Mouse (Mus musculus) kidney, embryonic 15.5 days (tissue): Measurements from ENCODE around the gene Tcl1b4. TPM values are rescaled to one million over a fixed set of nuclear protein-coding genes. Genes with fewer than 3 reads are reported as not detected.
"Not testable (repeated sequence)": the region's sequence is repeated elsewhere in the genome, so short reads cannot be mapped to it uniquely, and the experiment has no call there.

Experiments used
- ATAC-seq: fragments of 200-750 bp; cut with Nextera tagmentation; replicated peaks from 2 replicates; pipeline ENCODE4 v1.8.0; 2017; ENCODE audit warnings: moderate TSS enrichment; ENCODE audit not compliant: low FRiP score
- H3K27ac ChIP-seq: fragments of 300-500 bp; sonication (generic); 2 replicates; pipeline ENCODE4 v1.5.1; 2015; ENCODE audit warnings: mild to moderate bottlenecking, inconsistent platforms
- H3K27me3 ChIP-seq: fragments of 300-500 bp; sonication (generic); 2 replicates; pipeline ENCODE4 v1.6.1; 2015; ENCODE audit warnings: inconsistent platforms
- H3K36me3 ChIP-seq: fragments of 300-500 bp; sonication (generic); 2 replicates; pipeline ENCODE4 v1.6.1; 2015; ENCODE audit warnings: inconsistent platforms
- H3K4me1 ChIP-seq: fragments of 300-500 bp; sonication (generic); 2 replicates; pipeline ENCODE4 v1.6.1; 2015; ENCODE audit warnings: inconsistent platforms
- H3K4me2 ChIP-seq: fragments of 300-500 bp; sonication (generic); 2 replicates; pipeline ENCODE4 v1.6.1; 2015; ENCODE audit warnings: moderate library complexity, mild to moderate bottlenecking, inconsistent platforms
- H3K4me3 ChIP-seq: fragments of 300-500 bp; sonication (generic); replicated peaks from 2 replicates; pipeline ENCODE4 v1.5.1; 2015; ENCODE audit warnings: mild to moderate bottlenecking, inconsistent platforms
- H3K9ac ChIP-seq: fragments of 300-500 bp; sonication (generic); 2 replicates; pipeline ENCODE4 v1.6.1; 2015; ENCODE audit warnings: mild to moderate bottlenecking, inconsistent platforms
- H3K9me3 ChIP-seq: fragments of 300-500 bp; sonication (generic); replicated peaks from 2 replicates; pipeline ENCODE4 v1.6.1; 2016; ENCODE audit warnings: inconsistent platforms
- WGBS: fragments of 180-500 bp; shearing (Covaris S2); methylation state at CpG from one replicate; pipeline ENCODE4 v1.1.7; 2015; ENCODE audit warnings: mixed read lengths; 5-methylcytosine and 5-hydroxymethylcytosine counted together
- polyA plus RNA-seq: library from polyadenylated mRNA; unstranded; fragments of >200 nt; fragmentation: Nextera tagmentation; extraction: Ambion mirVana; gene quantifications from 2 replicates; pipeline ENCODE4 v1.2.1, GENCODE M21; 2015

Tcl1b4 gene
- not detected in 2 replicates for polyA plus RNA-seq

DNA sequence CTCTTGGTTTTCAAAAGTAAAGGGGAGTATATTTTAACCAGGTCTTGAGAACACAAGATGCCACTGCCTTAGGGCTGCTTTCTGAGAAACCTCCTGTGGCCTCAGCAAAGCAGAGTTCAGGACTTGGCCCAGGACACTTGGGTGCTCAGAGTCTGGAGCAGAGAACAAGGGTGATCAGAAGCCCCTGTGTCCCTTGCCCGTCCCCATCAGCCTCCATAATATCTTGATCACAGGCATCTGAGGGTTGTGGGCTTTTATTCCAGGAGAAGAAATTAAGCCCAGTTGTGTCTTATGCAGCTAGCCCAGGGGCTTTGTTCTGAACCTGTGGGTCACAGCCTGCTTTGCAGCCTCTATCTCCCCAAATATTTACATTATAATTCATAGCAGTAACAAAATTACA is at the start of gene Tcl1b4:
Gene Tcl1b4 (plus strand): TSS at position 301 of the 400 bp plus-strand sequence.
- not testable (repeated sequence) for H3K4me2 ChIP-seq, ATAC-seq, H3K27ac ChIP-seq, H3K27me3 ChIP-seq, H3K9me3 ChIP-seq, H3K4me1 ChIP-seq, H3K9ac ChIP-seq, H3K4me3 ChIP-seq, H3K36me3 ChIP-seq
- 75% methylated on average over 1 of the region's 1 CpGs for WGBS

DNA sequence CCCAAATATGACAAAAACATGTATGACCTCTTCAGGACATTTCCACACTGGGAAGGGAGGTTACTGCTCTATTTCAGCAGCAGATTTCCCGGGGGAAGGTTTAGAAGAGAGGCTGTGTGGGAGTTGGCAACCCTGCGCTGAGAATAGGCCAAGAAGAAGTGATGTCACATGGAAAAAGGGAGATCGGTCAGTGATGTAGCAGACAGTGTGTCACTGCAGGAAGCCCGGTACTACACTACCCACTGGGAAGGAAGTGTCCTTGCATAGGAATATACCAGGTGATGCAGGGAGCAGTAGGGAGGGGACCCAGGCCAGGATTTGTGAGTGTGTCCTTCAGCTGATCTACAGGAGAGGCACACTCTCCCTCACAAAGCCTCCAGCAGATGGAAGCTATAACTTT is 46.5 kb upstream of the Tcl1b4 start:
- H3K27ac ChIP-seq, H3K36me3 ChIP-seq, ATAC-seq, H3K9ac ChIP-seq, H3K4me1 ChIP-seq, H3K9me3 ChIP-seq, H3K27me3 ChIP-seq, H3K4me2 ChIP-seq, H3K4me3 ChIP-seq: not testable (repeated sequence)
- 26% methylated on average over 4 of the region's 4 CpGs for WGBS

DNA sequence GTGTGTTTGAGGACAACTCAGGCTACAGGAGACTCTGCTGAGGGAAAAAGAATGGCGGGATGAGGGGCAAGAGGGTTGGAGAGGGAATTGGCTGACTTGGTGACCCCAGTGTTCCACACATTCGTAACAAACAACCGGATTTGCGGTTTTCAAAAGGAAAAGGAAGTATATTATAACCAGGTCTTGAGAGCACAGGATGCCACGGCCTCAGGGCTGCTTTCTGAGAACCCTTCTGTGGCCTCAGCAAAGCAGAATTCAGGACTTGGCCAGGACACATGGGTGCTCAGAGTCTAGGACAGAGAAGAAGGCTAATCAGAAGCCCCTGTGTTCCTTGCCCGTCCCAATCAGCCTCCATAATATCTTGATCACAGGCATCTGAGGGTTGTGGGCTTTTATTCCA is 42.9 kb upstream of the Tcl1b4 start:
- H3K9me3 ChIP-seq: no peaks in the 10 kb centered on the region
- H3K4me2 ChIP-seq: no peak overlapping the region
- H3K4me1 ChIP-seq: no peaks in the 10 kb centered on the region
- no peak overlapping the region for H3K4me3 ChIP-seq
- no peak overlapping the region for H3K27ac ChIP-seq
- WGBS: 73% methylated on average over 6 of the region's 6 CpGs
- H3K9ac ChIP-seq: no peak overlapping the region
- no peaks in the 10 kb centered on the region for H3K36me3 ChIP-seq
- no peaks in the 10 kb centered on the region for H3K27me3 ChIP-seq
- no peak for ATAC-seq

DNA sequence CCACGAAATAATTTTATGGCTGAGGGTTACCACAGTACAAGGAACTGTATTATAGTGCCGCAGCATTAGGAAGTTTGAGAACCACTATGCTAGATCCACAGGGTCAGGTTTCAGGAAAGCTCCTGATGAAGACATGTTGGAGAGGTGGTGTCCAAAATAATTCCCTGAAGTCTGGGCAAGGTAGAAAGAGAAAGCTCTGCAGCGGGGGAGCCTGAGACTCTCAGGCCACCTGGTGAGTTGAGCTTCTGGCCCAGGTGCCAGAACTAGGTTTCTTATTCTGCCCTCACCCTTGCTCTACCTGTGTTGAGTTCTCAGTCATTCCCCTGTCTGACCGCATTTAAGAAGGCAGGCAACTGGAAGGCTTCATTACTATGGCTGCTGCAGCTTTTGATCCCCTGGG is 42.4 kb upstream of the Tcl1b4 start, which contains the start of gene Tcl1b1:
Gene Tcl1b1 (plus strand): TSS at position 301 of the 400 bp plus-strand sequence.
- ATAC-seq: no peak
- WGBS: 79% methylated on average over 4 of the region's 4 CpGs
- H3K27ac ChIP-seq: no peak within 1 kb of the TSS

DNA sequence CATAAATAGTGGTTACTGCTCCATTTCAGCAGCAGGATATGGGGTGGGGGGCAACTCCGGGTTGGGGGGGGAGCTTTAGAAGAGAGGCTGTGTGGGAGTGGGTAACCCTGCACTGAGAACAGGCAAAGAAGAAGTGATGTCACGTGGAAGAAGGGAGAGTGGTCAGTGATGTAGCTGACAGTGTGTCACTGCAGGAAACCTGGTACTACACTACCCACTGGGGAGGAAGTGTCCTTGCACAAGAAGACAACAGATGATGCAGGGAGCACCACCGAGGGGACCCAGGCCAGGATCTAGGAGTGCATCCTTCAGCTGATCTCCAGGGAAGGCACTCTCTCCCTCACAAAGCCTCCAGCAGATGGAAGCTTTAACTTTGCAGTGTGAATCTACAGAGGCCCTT is 35.0 kb upstream of the Tcl1b4 start:
- no peak overlapping the region for H3K4me3 ChIP-seq
- H3K9me3 ChIP-seq: no peaks in the 10 kb centered on the region
- H3K36me3 ChIP-seq: no peaks in the 10 kb centered on the region
- no peak overlapping the region for H3K4me2 ChIP-seq
- ATAC-seq: no peak
- H3K27ac ChIP-seq: no peak overlapping the region
- H3K27me3 ChIP-seq: no peaks in the 10 kb centered on the region
- no peaks in the 10 kb centered on the region for H3K4me1 ChIP-seq
- H3K9ac ChIP-seq: no peak overlapping the region
- WGBS: 62% methylated on average over 3 of the region's 3 CpGs

More for the DNA sequence above, 42.4 kb upstream of the Tcl1b4 start, which contains the start of gene Tcl1b1:
- H3K36me3 ChIP-seq: no peaks in the 10 kb centered on the region
- no peaks in the 10 kb centered on the region for H3K9me3 ChIP-seq
- H3K9ac ChIP-seq: no peak within 1 kb of the TSS
- no peaks in the 10 kb centered on the region for H3K4me1 ChIP-seq
- H3K4me2 ChIP-seq: no peak within 1 kb of the TSS
- H3K4me3 ChIP-seq: no peak within 1 kb of the TSS
- H3K27me3 ChIP-seq: no peaks in the 10 kb centered on the region

DNA sequence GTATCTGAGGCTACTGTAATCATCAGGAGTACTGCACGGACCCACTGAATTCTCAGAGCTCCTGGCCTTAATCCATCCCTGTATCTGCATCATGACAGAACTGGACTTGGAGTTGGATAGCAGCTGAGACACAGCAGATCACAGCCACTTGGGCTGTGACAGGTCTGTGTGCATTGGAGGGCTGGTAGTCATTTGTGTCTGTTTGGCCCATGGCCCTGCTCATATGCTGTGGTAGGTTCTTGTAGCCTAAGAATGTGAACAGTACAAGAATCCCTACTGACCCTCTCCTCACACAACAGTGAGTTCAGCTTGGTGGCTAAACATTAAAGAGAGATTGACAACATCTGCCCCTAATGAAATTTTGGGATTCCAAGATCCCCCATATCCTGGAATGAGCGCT is 28.4 kb upstream of the Tcl1b4 start:
- 85% methylated on average over 2 of the region's 2 CpGs for WGBS
- Histone ChIP-seq H3K27me3 (no peaks in the 10 kb centered on the region), H3K36me3 (no peaks in the 10 kb centered on the region), H3K4me1 (no peaks in the 10 kb centered on the region), H3K4me2 (no peak overlapping the region), H3K4me3 (no peak overlapping the region), H3K9ac (no peak overlapping the region), H3K27ac (no peak overlapping the region), H3K9me3 (no peaks in the 10 kb centered on the region)
- no peak for ATAC-seq

DNA sequence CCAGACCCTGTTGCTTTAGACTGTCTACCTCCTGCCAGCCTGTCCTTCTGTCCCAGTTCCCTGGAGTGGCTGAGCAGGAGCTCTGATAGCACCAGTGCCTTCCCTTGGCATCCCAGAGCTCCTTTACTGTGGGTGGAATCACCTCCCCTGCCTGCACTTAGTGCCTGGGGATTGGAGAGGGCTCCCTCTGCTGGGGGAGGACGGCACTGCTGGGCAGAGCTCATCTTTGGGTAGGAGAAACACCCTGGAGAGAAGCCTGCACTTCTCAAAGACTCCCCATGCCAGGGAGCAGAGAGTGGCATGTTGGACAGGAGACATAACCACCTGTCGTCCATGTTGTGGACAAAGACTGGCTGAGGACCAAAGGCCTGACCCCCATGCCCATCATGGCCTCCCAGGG is 27.4 kb upstream of the Tcl1b4 start:
- ATAC-seq, H3K27ac ChIP-seq, H3K9me3 ChIP-seq, H3K4me1 ChIP-seq, H3K36me3 ChIP-seq, H3K4me2 ChIP-seq, H3K4me3 ChIP-seq, H3K27me3 ChIP-seq, H3K9ac ChIP-seq: not testable (repeated sequence)
- 37% methylated on average over 2 of the region's 2 CpGs for WGBS

DNA sequence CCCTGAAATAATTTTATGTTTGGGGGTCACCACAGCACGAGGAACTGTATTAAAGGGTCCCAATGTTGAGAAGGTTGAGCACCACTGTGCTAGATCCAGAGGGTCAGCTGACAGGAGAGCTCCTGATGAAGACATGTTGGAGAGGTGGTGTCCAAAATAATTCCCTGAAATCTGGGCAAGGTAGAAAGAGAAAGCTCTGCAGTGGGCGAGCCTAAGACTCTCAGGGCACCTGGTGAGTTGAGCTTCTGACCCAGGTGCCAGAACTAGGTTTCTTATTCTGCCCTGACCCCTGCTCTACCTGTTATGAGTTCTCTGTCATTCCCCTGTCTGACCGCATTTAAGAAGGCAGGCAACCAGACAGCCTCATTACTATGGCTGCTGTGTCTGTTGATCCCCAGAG is 25.7 kb upstream of the Tcl1b4 start, which contains the start of gene Tcl1b5:
Gene Tcl1b5 (plus strand): TSS at position 301 of the 400 bp plus-strand sequence.
- H3K27ac ChIP-seq, H3K4me2 ChIP-seq, H3K27me3 ChIP-seq, H3K9ac ChIP-seq, H3K4me1 ChIP-seq, H3K4me3 ChIP-seq, H3K9me3 ChIP-seq, H3K36me3 ChIP-seq, ATAC-seq: not testable (repeated sequence)
- WGBS: 57% methylated on average over 3 of the region's 3 CpGs

DNA sequence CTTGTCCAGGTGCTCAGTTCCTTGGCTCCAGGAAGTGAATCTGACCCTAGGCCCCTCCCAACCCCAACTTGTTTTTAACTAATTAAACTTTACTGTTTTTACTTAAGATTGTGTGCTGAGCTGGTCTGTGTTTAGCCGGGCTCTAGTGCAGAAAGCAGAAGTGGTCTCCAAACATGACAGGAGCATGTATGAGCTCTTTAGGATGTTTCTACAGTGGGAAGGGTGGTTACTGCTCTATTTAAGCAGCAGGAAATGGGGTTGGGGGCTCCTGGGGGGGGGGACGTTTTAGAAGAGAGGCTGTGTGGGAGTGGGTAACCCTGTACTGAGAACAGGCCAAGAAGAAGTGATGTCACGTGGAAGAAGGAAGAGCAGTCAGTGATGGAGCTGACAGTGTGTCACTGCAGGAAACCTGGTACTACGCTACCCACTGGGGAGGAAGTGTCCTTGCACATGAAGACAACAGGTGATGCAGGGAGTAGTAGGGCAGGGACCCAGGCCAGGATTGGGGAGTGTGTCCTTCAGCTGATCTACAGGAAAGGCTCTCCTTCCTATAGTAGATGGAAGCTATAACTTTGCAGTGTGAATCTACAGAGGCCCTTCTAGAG is 20.6 kb upstream of the Tcl1b4 start:
- H3K4me2 ChIP-seq, H3K9ac ChIP-seq, H3K9me3 ChIP-seq, H3K27me3 ChIP-seq, H3K36me3 ChIP-seq, H3K4me3 ChIP-seq, H3K27ac ChIP-seq, H3K4me1 ChIP-seq, ATAC-seq: not testable (repeated sequence)
- 60% methylated on average over 4 of the region's 4 CpGs for WGBS

DNA sequence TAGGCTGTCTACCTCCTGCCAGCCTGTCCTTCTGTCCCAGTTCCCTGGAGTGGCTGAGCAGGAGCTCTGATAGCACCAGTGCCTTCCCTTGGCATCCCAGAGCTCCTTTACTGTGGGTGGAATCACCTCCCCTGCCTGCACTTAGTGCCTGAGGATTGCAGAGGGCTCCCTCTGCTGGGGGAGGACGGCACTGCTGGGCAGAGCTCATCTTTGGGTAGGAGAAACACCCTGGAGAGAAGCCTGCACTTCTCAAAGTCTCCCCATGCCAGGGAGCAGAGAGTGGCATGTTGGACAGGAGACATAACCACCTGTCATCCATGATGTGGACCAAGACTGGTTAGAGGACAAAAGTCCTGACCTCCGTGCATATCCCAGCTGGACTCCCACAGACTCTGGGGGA is 12.8 kb upstream of the Tcl1b4 start:
- not testable (repeated sequence) for H3K36me3 ChIP-seq, H3K27ac ChIP-seq, H3K4me1 ChIP-seq, H3K4me2 ChIP-seq, H3K9ac ChIP-seq, ATAC-seq, H3K9me3 ChIP-seq, H3K27me3 ChIP-seq, H3K4me3 ChIP-seq
- WGBS: 53% methylated on average over 2 of the region's 2 CpGs

DNA sequence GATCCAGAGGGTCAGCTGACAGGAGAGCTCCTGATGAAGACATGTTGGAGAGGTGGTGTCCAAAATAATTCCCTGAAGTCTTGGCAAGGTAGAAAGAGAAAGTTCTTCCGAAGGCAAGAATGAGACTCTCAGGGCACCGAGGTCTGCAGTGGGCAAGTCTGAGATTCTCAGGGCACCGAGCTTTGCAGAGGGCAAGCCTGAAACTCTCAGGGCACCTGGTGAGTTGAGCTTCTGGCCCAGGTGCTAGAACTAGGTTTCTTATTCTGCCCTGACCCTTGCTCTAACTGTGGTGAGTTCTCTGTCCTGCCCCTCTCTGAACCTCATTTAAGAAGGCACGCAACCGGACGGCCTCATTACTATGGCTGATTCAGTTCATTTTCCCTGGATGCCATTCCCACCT is 11.0 kb upstream of the Tcl1b4 start, which contains the start of gene Tcl1b3:
Gene Tcl1b3 (plus strand): TSS at position 301 of the 400 bp plus-strand sequence.
- ATAC-seq, H3K9me3 ChIP-seq, H3K4me1 ChIP-seq, H3K4me2 ChIP-seq, H3K27ac ChIP-seq, H3K36me3 ChIP-seq, H3K9ac ChIP-seq, H3K4me3 ChIP-seq, H3K27me3 ChIP-seq: not testable (repeated sequence)
- 94% methylated on average over 6 of the region's 6 CpGs for WGBS

DNA sequence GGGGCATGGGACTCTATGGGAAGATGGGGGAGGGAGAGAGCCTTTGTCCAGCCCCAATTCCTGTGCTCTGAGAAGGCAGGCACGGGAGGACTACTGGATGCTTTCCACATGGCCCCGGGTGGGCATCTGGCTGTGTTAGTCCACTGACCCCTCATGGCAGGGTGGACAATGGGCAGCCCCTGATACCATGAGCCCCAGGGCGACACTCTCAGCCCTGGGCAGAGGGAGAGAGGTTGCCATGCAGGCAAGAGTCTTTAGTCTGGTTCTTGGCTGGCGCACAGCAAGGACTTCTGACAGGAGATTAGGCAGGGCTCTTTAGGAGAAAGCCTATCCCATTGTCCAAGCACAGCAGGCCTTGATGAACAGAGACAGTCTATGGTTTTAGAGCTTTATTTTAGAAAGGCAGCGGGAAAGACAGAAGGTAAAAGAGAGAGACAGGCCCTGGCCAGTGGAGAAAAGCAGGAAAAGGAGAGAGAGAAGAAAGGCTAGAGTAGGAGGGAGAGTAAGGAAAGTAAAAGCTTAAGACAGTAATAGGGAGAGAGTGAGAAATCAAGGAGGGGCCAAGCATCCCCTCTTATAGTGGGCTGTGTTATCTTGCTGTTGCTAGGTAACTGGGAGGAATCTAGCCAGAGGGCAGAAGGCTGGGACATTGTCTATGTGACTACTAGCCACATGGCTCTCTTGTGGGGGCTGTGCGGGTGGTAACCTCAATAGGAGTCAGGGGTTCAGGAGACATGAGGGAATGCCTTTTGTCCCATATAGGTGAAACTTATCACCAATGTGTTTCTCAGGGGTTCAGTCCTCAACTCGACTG is 1.9 kb upstream of the Tcl1b4 start:
- ATAC-seq, H3K27ac ChIP-seq, H3K4me1 ChIP-seq, H3K9ac ChIP-seq, H3K4me3 ChIP-seq, H3K36me3 ChIP-seq, H3K4me2 ChIP-seq, H3K27me3 ChIP-seq, H3K9me3 ChIP-seq: not testable (repeated sequence)
- WGBS: 66% methylated on average over 7 of the region's 7 CpGs
